Mouse (Mus musculus): ENCODE data around the gene Gm32742. TPM values are rescaled to one million over a fixed set of nuclear protein-coding genes. Genes with fewer than 3 reads are reported as not detected.

The Gm32742 gene
- 0.03 TPM in 1 of 2 replicates, not detected in the other for polyA plus RNA-seq (2016; fragmentation: Nextera tagmentation; extraction: Ambion mirVana)

GRCm38 (mm10) chr9:51165312-51166180, at the start of gene Gm32742:
TSS of gene Gm32742 (minus strand) at chr9:51165517.
- DNase-seq (ENCODE audit: low spot score) = no peak
- Histone ChIP-seq H3K4me1 (0 out of 2 replicates have a peak, but pooled peaks cover 5% of the 10 kb centered on the region), H3K27ac (no peak within 1 kb of the TSS), H3K36me3 (no peaks in the 10 kb centered on the region), H3K4me3 (no peak within 1 kb of the TSS), H3K27me3 (ENCODE audit: low read depth, poor library complexity, severe bottlenecking) (peaks cover 5% of the 10 kb centered on the region; the same call in 1 of the 2 replicates), H3K9me3 (replicated peaks) (no peaks in the 10 kb centered on the region)
- 59% methylated on average over 6 of the region's 6 CpGs for WGBS

GRCm38 (mm10) chr9:51213729-51214237, 48.5 kb upstream of the Gm32742 start:
- Histone ChIP-seq H3K36me3 (no peaks in the 10 kb centered on the region), H3K9me3 (replicated peaks) (no peaks in the 10 kb centered on the region), H3K27ac (no peak overlapping the region), H3K4me3 (no peak overlapping the region), H3K4me1 (no peaks in the 10 kb centered on the region), H3K27me3 (ENCODE audit: low read depth, poor library complexity, severe bottlenecking) (no peaks in the 10 kb centered on the region)
- 94% methylated on average over 6 of the region's 6 CpGs for WGBS
- peak; percentile 17 for DNase-seq (ENCODE audit: low spot score)

- Histone ChIP-seq H3K4me3 (no peak within 1 kb of the TSS), H3K27ac (no peak within 1 kb of the TSS), H3K27me3 (ENCODE audit: low read depth, poor library complexity, severe bottlenecking) (no peaks in the 10 kb centered on the region), H3K9me3 (replicated peaks) (no peaks in the 10 kb centered on the region), H3K36me3 (no peaks in the 10 kb centered on the region), H3K4me1 (no peaks in the 10 kb centered on the region)
- 81% methylated on average over 20 of the region's 20 CpGs for WGBS
- peak; percentile 3 for DNase-seq (ENCODE audit: low spot score)
Measured at GRCm38 (mm10) chr9:51213023-51213728, 47.9 kb upstream of the Gm32742 start, which contains the start of gene Pou2af1. TSS of gene Pou2af1 (plus strand) at chr9:51213708.

GRCm38 (mm10) chr9:51211191-51211590, 45.9 kb upstream of the Gm32742 start:
- H3K9me3 ChIP-seq (replicated peaks) = no peaks in the 10 kb centered on the region
- no peaks in the 10 kb centered on the region for H3K36me3 ChIP-seq
- no peak for DNase-seq (ENCODE audit: low spot score)
- H3K27ac ChIP-seq = no peak overlapping the region
- H3K4me1 ChIP-seq = no peaks in the 10 kb centered on the region
- WGBS = 78% methylated on average over 6 of the region's 6 CpGs
- H3K27me3 ChIP-seq (ENCODE audit: low read depth, poor library complexity, severe bottlenecking) = no peaks in the 10 kb centered on the region
- no peak overlapping the region for H3K4me3 ChIP-seq

- 86% methylated on average over 2 of the region's 2 CpGs for WGBS
- Histone ChIP-seq H3K36me3 (no peaks in the 10 kb centered on the region), H3K27me3 (ENCODE audit: low read depth, poor library complexity, severe bottlenecking) (no peaks in the 10 kb centered on the region), H3K4me1 (no peaks in the 10 kb centered on the region), H3K27ac (no peak overlapping the region), H3K4me3 (no peak overlapping the region), H3K9me3 (replicated peaks) (no peaks in the 10 kb centered on the region)
- DNase-seq (ENCODE audit: low spot score) = no peak
Measured at GRCm38 (mm10) chr9:51208974-51209332, 43.6 kb upstream of the Gm32742 start.

- no peaks in the 10 kb centered on the region for H3K27me3 ChIP-seq (ENCODE audit: low read depth, poor library complexity, severe bottlenecking)
- DNase-seq (ENCODE audit: low spot score) = no peak
- no peaks in the 10 kb centered on the region for H3K4me1 ChIP-seq
- H3K9me3 ChIP-seq (replicated peaks) = no peaks in the 10 kb centered on the region
- WGBS = 85% methylated on average over 4 of the region's 4 CpGs
- no peaks in the 10 kb centered on the region for H3K36me3 ChIP-seq
- no peak overlapping the region for H3K4me3 ChIP-seq
- H3K27ac ChIP-seq = no peak overlapping the region
Measured at GRCm38 (mm10) chr9:51194790-51195189, 29.5 kb upstream of the Gm32742 start.

- no peaks in the 10 kb centered on the region for H3K9me3 ChIP-seq (replicated peaks)
- DNase-seq (ENCODE audit: low spot score) = no peak
- no peaks in the 10 kb centered on the region for H3K36me3 ChIP-seq
- WGBS = 87% methylated on average over 3 of the region's 3 CpGs
- no peak overlapping the region for H3K27ac ChIP-seq
- no peaks in the 10 kb centered on the region for H3K4me1 ChIP-seq
- no peaks in the 10 kb centered on the region for H3K27me3 ChIP-seq (ENCODE audit: low read depth, poor library complexity, severe bottlenecking)
- H3K4me3 ChIP-seq = no peak overlapping the region
Measured at GRCm38 (mm10) chr9:51190655-51191054, 25.3 kb upstream of the Gm32742 start.

GRCm38 (mm10) chr9:51185871-51186270, 20.6 kb upstream of the Gm32742 start:
- Histone ChIP-seq H3K4me1 (no peaks in the 10 kb centered on the region), H3K4me3 (no peak overlapping the region), H3K36me3 (no peaks in the 10 kb centered on the region), H3K9me3 (replicated peaks) (no peaks in the 10 kb centered on the region), H3K27me3 (ENCODE audit: low read depth, poor library complexity, severe bottlenecking) (no peaks in the 10 kb centered on the region), H3K27ac (no peak overlapping the region)
- no peak for DNase-seq (ENCODE audit: low spot score)
- WGBS = 83% methylated on average over 5 of the region's 5 CpGs

GRCm38 (mm10) chr9:51185386-51185785, 20.1 kb upstream of the Gm32742 start:
- no peak overlapping the region for H3K27ac ChIP-seq
- H3K9me3 ChIP-seq (replicated peaks) = no peaks in the 10 kb centered on the region
- no peak overlapping the region for H3K4me3 ChIP-seq
- no peaks in the 10 kb centered on the region for H3K4me1 ChIP-seq
- no peak for DNase-seq (ENCODE audit: low spot score)
- WGBS = 61% methylated on average over 4 of the region's 4 CpGs
- no peaks in the 10 kb centered on the region for H3K27me3 ChIP-seq (ENCODE audit: low read depth, poor library complexity, severe bottlenecking)
- no peaks in the 10 kb centered on the region for H3K36me3 ChIP-seq

- no peak overlapping the region for H3K4me3 ChIP-seq
- H3K9me3 ChIP-seq (replicated peaks) = no peaks in the 10 kb centered on the region
- H3K36me3 ChIP-seq = no peaks in the 10 kb centered on the region
- no peaks in the 10 kb centered on the region for H3K4me1 ChIP-seq
- DNase-seq (ENCODE audit: low spot score) = no peak
- H3K27me3 ChIP-seq (ENCODE audit: low read depth, poor library complexity, severe bottlenecking) = no peaks in the 10 kb centered on the region
- no peak overlapping the region for H3K27ac ChIP-seq
- 87% methylated on average over 15 of the region's 15 CpGs for WGBS
Measured at GRCm38 (mm10) chr9:51182716-51183710, 17.7 kb upstream of the Gm32742 start.

- no peak for DNase-seq (ENCODE audit: low spot score)
- no peaks in the 10 kb centered on the region for H3K4me1 ChIP-seq
- H3K36me3 ChIP-seq = no peaks in the 10 kb centered on the region
- 91% methylated on average over 5 of the region's 5 CpGs for WGBS
- no peak overlapping the region for H3K4me3 ChIP-seq
- H3K27me3 ChIP-seq (ENCODE audit: low read depth, poor library complexity, severe bottlenecking) = no peaks in the 10 kb centered on the region
- H3K27ac ChIP-seq = no peak overlapping the region
- no peaks in the 10 kb centered on the region for H3K9me3 ChIP-seq (replicated peaks)
Measured at GRCm38 (mm10) chr9:51180621-51181020, 15.3 kb upstream of the Gm32742 start.

- H3K4me3 ChIP-seq = no peak overlapping the region
- H3K9me3 ChIP-seq (replicated peaks) = no peaks in the 10 kb centered on the region
- no peaks in the 10 kb centered on the region for H3K36me3 ChIP-seq
- 93% methylated on average over 1 of the region's 1 CpGs for WGBS
- no peaks in the 10 kb centered on the region for H3K4me1 ChIP-seq
- DNase-seq (ENCODE audit: low spot score) = no peak
- no peaks in the 10 kb centered on the region for H3K27me3 ChIP-seq (ENCODE audit: low read depth, poor library complexity, severe bottlenecking)
- no peak overlapping the region for H3K27ac ChIP-seq
Measured at GRCm38 (mm10) chr9:51178297-51178696, 13.0 kb upstream of the Gm32742 start.
